Mouse (Mus musculus): Measurements from ENCODE around the gene Olfr703.

- TF ChIP-seq EP300 (IDR thresholded peaks at IDR 0.05; ENCODE audit: low read depth): no peak
- no peak for TF ChIP-seq CTCF (IDR thresholded peaks at IDR 0.05; ENCODE audit: low read depth)
Observed at GRCm38 (mm10) chr7:106808734-106809133, 34.4 kb upstream of the Olfr703 start, which contains the start of gene Olfr700.

Measured in heart, postnatal 0 days (tissue).